Mouse (Mus musculus) heart, adult 2 months (tissue): ENCODE results near the gene Gm37240. TPM values are rescaled to one million over a fixed set of nuclear protein-coding genes. Genes with fewer than 3 reads are reported as not detected.

ENCODE experiments used
- DNase-seq, 2 experiments: peaks; one replicate each; pipeline ENCODE4 v3.0.0; 2021
- H3K27ac ChIP-seq: fragments of 200-600 bp; 2 replicates; pipeline ENCODE4 v1.8.1; 2022
- H3K27me3 ChIP-seq: fragments of 200-500 bp; 2 replicates; pipeline ENCODE4 v1.6.1; 2012; ENCODE audit warnings: mild to moderate bottlenecking, low read length, inconsistent platforms, mixed read lengths; ENCODE audit not compliant: control insufficient read depth, insufficient read depth
- H3K36me3 ChIP-seq: fragments of 200-500 bp; 2 replicates; pipeline ENCODE4 v1.6.1; 2012; ENCODE audit warnings: low read length, inconsistent platforms; ENCODE audit not compliant: control insufficient read depth, insufficient read depth
- H3K4me1 ChIP-seq: fragments of 200-500 bp; 2 replicates; pipeline ENCODE4 v1.6.1; 2011; ENCODE audit warnings: low read length; ENCODE audit not compliant: control insufficient read depth, insufficient read depth
- H3K4me3 ChIP-seq: fragments of 200-600 bp; 2 replicates; pipeline ENCODE4 v1.8.1; 2022
- H3K79me2 ChIP-seq: fragments of 200-500 bp; replicated peaks from 2 replicates; pipeline ENCODE4 v1.6.1; 2012; ENCODE audit warnings: mild to moderate bottlenecking, inconsistent platforms, low read length, moderate library complexity, mixed read lengths; ENCODE audit not compliant: control insufficient read depth, insufficient read depth
- H3K9ac ChIP-seq: fragments of 200-500 bp; 2 replicates; pipeline ENCODE4 v1.6.1; 2012; ENCODE audit warnings: low read depth, mild to moderate bottlenecking, control low read depth, inconsistent platforms, low read length, mixed read lengths
- CTCF ChIP-seq: fragments of 200-600 bp; IDR thresholded peaks from 2 replicates; pipeline ENCODE4 v1.8.1; 2022; ENCODE audit warnings: antibody characterized with exemption, mild to moderate bottlenecking, moderate library complexity
- EP300 ChIP-seq: fragments of 200-500 bp; IDR thresholded peaks from 2 replicates; pipeline ENCODE4 v1.6.1; 2011; ENCODE audit warnings: low read depth, low read length, control low read depth; ENCODE audit not compliant: insufficient read depth
- POLR2A ChIP-seq: fragments of 200-500 bp; IDR thresholded peaks from 2 replicates; pipeline ENCODE4 v1.6.1; 2011; ENCODE audit warnings: mild to moderate bottlenecking, low read depth, low read length, control low read depth; ENCODE audit not compliant: insufficient read depth
- WGBS: fragments of 180-500 bp; shearing (Covaris S2); methylation state at CpG from one replicate; pipeline ENCODE4 v1.1.7; 2018; 5-methylcytosine and 5-hydroxymethylcytosine counted together
- intact Hi-C: fragments of 180-260 bp; cut with DNase I; formaldehyde crosslinking; loops from one replicate; pipeline ENCODE4 v1.15.1; 2025
- polyA plus RNA-seq: library from polyadenylated mRNA; depleted of rRNA; stranded (reverse); fragments of >200 nt; gene quantifications from 2 replicates; pipeline ENCODE4 v1.2.3, GENCODE M21; 2012
- total RNA-seq, 2 experiments: library from RNA; stranded (reverse); gene quantifications; 2 replicates each; pipeline ENCODE4 v1.2.3; 2021

Gene Gm37240
- total and polyA plus RNA-seq, 3 experiments = 25.0 to 45.3 (median 36.6) TPM

GRCm38 (mm10) chr3:84693886-84694285 is 1193.4 kb downstream of the Gm37240 start:
- Histone ChIP-seq H3K4me1 (peaks cover 3% of the 10 kb centered on the region; the same call in 1 of the 2 replicates), H3K27me3 (no peaks in the 10 kb centered on the region), H3K4me3 (no peak overlapping the region), H3K79me2 (no peaks in the 10 kb centered on the region), H3K9ac (no peak overlapping the region), H3K27ac (no peak overlapping the region), H3K36me3 (no peaks in the 10 kb centered on the region)
- 73% methylated on average over 10 of the region's 10 CpGs for WGBS
- DNase-seq = no peak
- no peak for TF ChIP-seq POLR2A
- TF ChIP-seq EP300 = no peak
- no peak for TF ChIP-seq CTCF
- intact Hi-C loops = loop anchor here (1.0 to 2.0 kb wide), 4 partner anchors 79 to 213 kb away; no protein-coding TSS in a partner anchor

- intact Hi-C loops = loop anchor here (1.0 to 2.0 kb wide), 4 partner anchors 78 to 214 kb away; no protein-coding TSS in a partner anchor
- Histone ChIP-seq H3K79me2 (no peaks in the 10 kb centered on the region), H3K36me3 (no peaks in the 10 kb centered on the region), H3K27me3 (no peaks in the 10 kb centered on the region), H3K27ac (no peak overlapping the region), H3K9ac (no peak overlapping the region), H3K4me1 (peaks cover 3% of the 10 kb centered on the region; the same call in 1 of the 2 replicates), H3K4me3 (no peak overlapping the region)
- DNase-seq = no peak
- 51% methylated on average over 4 of the region's 4 CpGs for WGBS
- TF ChIP-seq CTCF (peak; percentile 89), EP300 (no peak)
Observed at GRCm38 (mm10) chr3:84692647-84693199, 1194.6 kb downstream of the Gm37240 start.

GRCm38 (mm10) chr3:84690091-84690771 is 1197.1 kb downstream of the Gm37240 start:
- no peak for TF ChIP-seq EP300
- no peak for TF ChIP-seq CTCF
- no peak for TF ChIP-seq POLR2A
- intact Hi-C loops = no loop called here
- DNase-seq = no peak
- Histone ChIP-seq H3K4me3 (no peak overlapping the region), H3K27me3 (no peaks in the 10 kb centered on the region), H3K4me1 (no peaks in the 10 kb centered on the region), H3K79me2 (no peaks in the 10 kb centered on the region), H3K27ac (no peak overlapping the region), H3K9ac (no peak overlapping the region), H3K36me3 (no peaks in the 10 kb centered on the region)
- WGBS = 88% methylated on average over 7 of the region's 7 CpGs

- Histone ChIP-seq H3K27ac (no peak overlapping the region), H3K27me3 (no peaks in the 10 kb centered on the region), H3K9ac (no peak overlapping the region), H3K4me1 (no peaks in the 10 kb centered on the region), H3K4me3 (no peak overlapping the region), H3K36me3 (no peaks in the 10 kb centered on the region), H3K79me2 (no peaks in the 10 kb centered on the region)
- intact Hi-C loops = no loop called here
- TF ChIP-seq CTCF (no peak), POLR2A (no peak), EP300 (no peak)
- DNase-seq = no peak
- 67% methylated on average over 2 of the region's 2 CpGs for WGBS
Observed at GRCm38 (mm10) chr3:84689656-84690055, 1197.7 kb downstream of the Gm37240 start.

- Histone ChIP-seq H3K9ac (no peak overlapping the region), H3K4me3 (no peak overlapping the region), H3K27ac (no peak overlapping the region), H3K27me3 (no peaks in the 10 kb centered on the region), H3K79me2 (no peaks in the 10 kb centered on the region), H3K36me3 (no peaks in the 10 kb centered on the region), H3K4me1 (no peaks in the 10 kb centered on the region)
- 58% methylated on average over 5 of the region's 5 CpGs for WGBS
- intact Hi-C loops = no loop called here
- DNase-seq = no peak
- TF ChIP-seq POLR2A (no peak), CTCF (no peak), EP300 (no peak)
Observed at GRCm38 (mm10) chr3:84688176-84688575, 1199.1 kb downstream of the Gm37240 start.

- WGBS = 90% methylated on average over 2 of the region's 2 CpGs
- Histone ChIP-seq H3K4me1 (no peaks in the 10 kb centered on the region), H3K36me3 (no peaks in the 10 kb centered on the region), H3K27ac (no peak overlapping the region), H3K27me3 (no peaks in the 10 kb centered on the region), H3K9ac (no peak overlapping the region), H3K4me3 (no peak overlapping the region), H3K79me2 (no peaks in the 10 kb centered on the region)
- DNase-seq = no peak
- intact Hi-C loops = no loop called here
- TF ChIP-seq POLR2A (no peak), EP300 (no peak), CTCF (no peak)
Observed at GRCm38 (mm10) chr3:84687488-84687846, 1199.9 kb downstream of the Gm37240 start.
